ENCODE assay signal across 8 mouse cellular contexts in genomic region chr16:21787516-21788353, GRCm38 (mm10). TPM values are rescaled to one million over a fixed set of nuclear protein-coding genes. Genes with fewer than 3 reads are reported as not detected.
DNase-seq lines count a peak whose midpoint lies in the region; ATAC-seq and TF ChIP-seq lines count a peak whose summit lies in the region.

Ehhadh (minus strand) TSS chr16:21787807.

- no peak for TF ChIP-seq CTCF in liver, postnatal 0 days (IDR thresholded peaks at IDR 0.05; ENCODE audit: low read depth)

- 9% methylated on average over 28 of the region's 28 CpGs for WGBS in forebrain, embryonic 10.5 days
- WGBS in heart, embryonic 15.5 days = 6% methylated on average over 28 of the region's 28 CpGs
- WGBS in liver, postnatal 0 days (ENCODE audit: insufficient replicate concordance) = 10% methylated on average over 25 of the region's 28 CpGs
- 6% methylated on average over 28 of the region's 28 CpGs for WGBS in neural tube, embryonic 12.5 days

- peak within 1 kb of the TSS; percentile 61 for H3K9ac ChIP-seq in heart, embryonic 15.5 days
- peak within 1 kb of the TSS; percentile 62 for H3K9ac ChIP-seq in liver, postnatal 0 days (replicated peaks)
- H3K9ac ChIP-seq in neural tube, embryonic 12.5 days = peak within 1 kb of the TSS; percentile 54

- peaks cover 16% of the 10 kb centered on the region for H3K27me3 ChIP-seq in forebrain, embryonic 10.5 days (ENCODE audit: poor library complexity, severe bottlenecking)
- H3K27me3 ChIP-seq in heart, embryonic 15.5 days = no peaks in the 10 kb centered on the region
- no peaks in the 10 kb centered on the region for H3K27me3 ChIP-seq in liver, postnatal 0 days (ENCODE audit: insufficient read depth, low read length)
- no peaks in the 10 kb centered on the region; the same call in 1 of the 2 replicates for H3K27me3 ChIP-seq in neural tube, embryonic 12.5 days (replicated peaks)

- peaks cover 13% of the 10 kb centered on the region for H3K4me1 ChIP-seq in forebrain, embryonic 10.5 days
- peaks cover 12% of the 10 kb centered on the region for H3K4me1 ChIP-seq in heart, embryonic 15.5 days (replicated peaks)
- H3K4me1 ChIP-seq in liver, postnatal 0 days (ENCODE audit: insufficient read depth) = peaks cover 28% of the 10 kb centered on the region
- peaks cover 6% of the 10 kb centered on the region; the same call in 1 of the 2 replicates for H3K4me1 ChIP-seq in neural tube, embryonic 12.5 days

- ATAC-seq in heart, embryonic 15.5 days (replicated peaks; ENCODE audit: insufficient number of reproducible peaks, insufficient read depth, low FRiP score, low read depth) = peak; percentile 96
- peak; percentile 86 for ATAC-seq in liver, postnatal 0 days
- ATAC-seq in neural tube, embryonic 12.5 days (ENCODE audit: low FRiP score, low read depth) = peak; percentile 94

- TF ChIP-seq EP300 in liver, postnatal 0 days (IDR thresholded peaks at IDR 0.05; ENCODE audit: low read depth) = peak; percentile 71; the same call in 1 of the 2 replicates

- H3K36me3 ChIP-seq in forebrain, embryonic 10.5 days (replicated peaks) = no peaks in the 10 kb centered on the region
- no peaks in the 10 kb centered on the region for H3K36me3 ChIP-seq in heart, embryonic 15.5 days
- no peaks in the 10 kb centered on the region for H3K36me3 ChIP-seq in liver, postnatal 0 days (replicated peaks; ENCODE audit: insufficient read depth, low read length)
- no peaks in the 10 kb centered on the region for H3K36me3 ChIP-seq in neural tube, embryonic 12.5 days

- peak within 1 kb of the TSS; percentile 70 for H3K27ac ChIP-seq in forebrain, embryonic 10.5 days
- 0 out of 2 replicates have a peak within 1 kb of the TSS, but pooled peaks have one; percentile 25 for H3K27ac ChIP-seq in heart, embryonic 15.5 days
- H3K27ac ChIP-seq in liver, postnatal 0 days (ENCODE audit: low read depth) = peak within 1 kb of the TSS; percentile 72
- no peak within 1 kb of the TSS for H3K27ac ChIP-seq in neural tube, embryonic 12.5 days

- peak within 1 kb of the TSS; percentile 89 for H3K4me2 ChIP-seq in heart, embryonic 15.5 days
- peak within 1 kb of the TSS; percentile 78 for H3K4me2 ChIP-seq in liver, postnatal 0 days (ENCODE audit: low read depth, low read length)
- H3K4me2 ChIP-seq in neural tube, embryonic 12.5 days (replicated peaks) = peak within 1 kb of the TSS; percentile 77

- H3K9me3 ChIP-seq in forebrain, embryonic 10.5 days = no peaks in the 10 kb centered on the region
- H3K9me3 ChIP-seq in heart, embryonic 15.5 days (replicated peaks) = no peaks in the 10 kb centered on the region
- no peaks in the 10 kb centered on the region for H3K9me3 ChIP-seq in liver, postnatal 0 days (ENCODE audit: low read length)
- H3K9me3 ChIP-seq in neural tube, embryonic 12.5 days = no peaks in the 10 kb centered on the region

- DNase-seq in CD8-positive naive resting alpha-beta T cell, adult 2 months (ENCODE audit: low read depth in 2 of 2, low spot score in 2 of 2) = peak; percentile 17 to 48
- DNase-seq in c-Kit-negative CD71-positive TER-119-positive erythroid progenitor cells, embryonic 14.5 days (ENCODE audit: low read depth, low spot score) = peak; percentile 34
- DNase-seq in forebrain, embryonic 10.5 days (ENCODE audit: extremely low spot score, low spot score) = peak; percentile 49
- peak; percentile 85 for DNase-seq in kidney, postnatal 10 days
- DNase-seq in liver, postnatal 0 days = peak; percentile 76
- DNase-seq in testis, postnatal 10 days (ENCODE audit: low spot score) = peak; percentile 73

- peak within 1 kb of the TSS; percentile 57 for H3K4me3 ChIP-seq in forebrain, embryonic 10.5 days
- H3K4me3 ChIP-seq in heart, embryonic 15.5 days = peak within 1 kb of the TSS; percentile 69
- peak within 1 kb of the TSS; percentile 55 for H3K4me3 ChIP-seq in liver, postnatal 0 days (ENCODE audit: low read depth, low read length)
- H3K4me3 ChIP-seq in neural tube, embryonic 12.5 days = peak within 1 kb of the TSS; percentile 46

RNA-seq across cellular contexts. Expression of gene Ehhadh, which starts in this region (rescaled TPM):
- polyA plus RNA-seq in forebrain, embryonic 10.5 days (2016; fragmentation: Nextera tagmentation; extraction: Ambion mirVana) = 1.7 and 1.9 TPM in 2 replicates
- polyA plus RNA-seq in heart, embryonic 15.5 days (2015; fragmentation: Nextera tagmentation; extraction: Ambion mirVana) = 2.4 and 3.1 TPM in 2 replicates
- polyA plus RNA-seq in liver, postnatal 0 days (2015; fragmentation: Nextera tagmentation; extraction: Ambion mirVana) = 176 and 215 TPM in 2 replicates
- polyA plus RNA-seq in neural tube, embryonic 12.5 days (2016; fragmentation: Nextera tagmentation; extraction: Ambion mirVana) = 1.5 and 1.9 TPM in 2 replicates

Comparison
In these comparisons a context has a peak if more than half of its experiments do, and no peak if none do; other contexts are left out.
1. RNA of gene Ehhadh (polyA plus RNA-seq): 176 to 215 TPM in liver, postnatal 0 days; 2.4 to 3.1 TPM in heart, embryonic 15.5 days, 1.5 to 1.9 TPM in neural tube, embryonic 12.5 days and 1.7 to 1.9 TPM in forebrain, embryonic 10.5 days; every median in the first group is over 10 times any median in the second.
2. DNase-seq: peak in every context shown above with its lines; median percentile 85 in kidney, postnatal 10 days; 76 in liver, postnatal 0 days; 73 in testis, postnatal 10 days; 49 in forebrain, embryonic 10.5 days; 34 in c-Kit-negative CD71-positive TER-119-positive erythroid progenitor cells, embryonic 14.5 days; 32 in CD8-positive naive resting alpha-beta T cell, adult 2 months.
3. Peak in every context shown above with its lines, with median percentiles within 50 percentile points of each other: H3K4me3 ChIP-seq, ATAC-seq, H3K4me2 ChIP-seq and H3K9ac ChIP-seq.